Mouse (Mus musculus) monocyte, adult 2 months (primary cell): ENCODE data around the gene Tinf2.

Source experiments
- DNase-seq, 2 experiments: peaks; one replicate each; pipeline ENCODE4 v3.0.0; 2022; ENCODE audit warnings: low spot score in 2 of 2, low read depth in 1 of 2

Gene Tinf2

DNA sequence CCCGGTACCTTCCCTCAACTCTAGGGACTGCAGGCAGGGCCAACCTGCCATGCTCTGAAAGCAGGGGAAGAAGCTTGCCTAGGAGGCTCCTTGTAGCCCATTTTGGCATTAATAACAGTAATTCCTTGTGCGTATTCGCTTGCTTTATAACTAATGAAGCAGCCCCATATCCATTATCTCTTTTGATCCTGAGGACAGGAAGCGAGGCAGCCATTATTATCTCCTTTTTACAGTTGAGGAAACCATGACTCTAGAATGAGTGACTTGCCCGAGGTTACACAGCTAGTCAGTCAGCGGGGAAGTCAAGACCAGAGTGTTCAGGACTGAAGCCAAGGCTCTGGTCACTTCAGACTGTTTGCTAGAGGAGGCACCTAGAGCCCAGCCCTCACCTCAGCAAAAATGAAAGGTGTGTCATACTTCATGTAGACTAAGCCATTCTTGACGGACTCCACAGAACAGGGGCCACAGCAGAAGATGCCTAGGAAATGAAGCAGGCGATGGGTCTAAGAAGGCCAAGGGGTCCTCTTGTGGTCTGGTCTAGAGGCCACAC, 24.5 kb upstream of the Tinf2 start:
- DNase-seq, result no peak

- no peak for DNase-seq
These were observed 21.1 kb upstream of the Tinf2 start for GRCm38 (mm10) chr14:55702761-55703160.

- no peak for DNase-seq
These were observed 19.5 kb upstream of the Tinf2 start for GRCm38 (mm10) chr14:55701131-55701530.

DNA sequence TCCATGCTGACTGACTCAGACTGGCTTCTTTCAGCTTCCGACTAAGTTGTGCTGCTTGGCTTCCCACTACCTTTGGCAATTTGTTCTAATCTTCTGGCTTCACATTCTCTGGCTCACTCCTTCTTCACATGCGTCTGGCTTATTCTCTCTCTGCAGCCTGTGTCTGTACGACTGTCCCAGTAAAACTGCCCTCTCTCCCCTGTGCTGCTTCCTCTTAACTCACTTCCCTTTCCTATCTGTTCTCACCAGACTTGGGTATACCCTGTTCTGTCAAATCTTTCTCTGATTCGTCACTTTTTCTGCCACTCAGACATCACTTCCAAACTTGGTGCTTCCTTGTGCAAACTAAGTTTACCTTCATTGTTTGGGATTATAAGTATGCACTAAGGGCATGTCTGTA, 15.6 kb upstream of the Tinf2 start:
- peak in 1 of 2 experiments; percentile 20 for DNase-seq

DNA sequence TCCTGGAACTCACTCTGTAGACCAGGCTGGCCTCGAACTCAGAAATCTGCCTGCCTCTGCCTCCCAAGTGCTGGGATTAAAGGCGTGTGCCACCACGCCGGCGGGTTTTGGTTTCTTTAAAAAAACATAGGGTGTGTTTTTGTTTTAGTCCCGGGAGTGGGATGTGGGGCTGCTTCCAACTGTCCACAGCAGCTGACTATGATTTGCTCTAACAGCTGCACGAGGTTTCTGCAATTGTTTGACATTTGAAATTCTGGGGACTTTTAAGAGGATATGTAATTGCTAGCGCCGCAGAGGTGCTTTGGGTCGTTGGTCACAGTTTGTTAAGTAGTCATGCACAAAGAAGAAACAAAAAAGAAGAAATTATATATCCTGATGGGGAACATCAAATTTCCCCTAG, 7.8 kb upstream of the Tinf2 start:
- DNase-seq, result no peak

GRCm38 (mm10) chr14:55682118-55682493, 486 bp upstream of the Tinf2 start:
- no peak for DNase-seq

- no peak for DNase-seq
These were observed 4.0 kb downstream of the Tinf2 start for GRCm38 (mm10) chr14:55677615-55678014.

- DNase-seq, result no peak
These were observed 8.9 kb downstream of the Tinf2 start for GRCm38 (mm10) chr14:55672741-55673060.

DNA sequence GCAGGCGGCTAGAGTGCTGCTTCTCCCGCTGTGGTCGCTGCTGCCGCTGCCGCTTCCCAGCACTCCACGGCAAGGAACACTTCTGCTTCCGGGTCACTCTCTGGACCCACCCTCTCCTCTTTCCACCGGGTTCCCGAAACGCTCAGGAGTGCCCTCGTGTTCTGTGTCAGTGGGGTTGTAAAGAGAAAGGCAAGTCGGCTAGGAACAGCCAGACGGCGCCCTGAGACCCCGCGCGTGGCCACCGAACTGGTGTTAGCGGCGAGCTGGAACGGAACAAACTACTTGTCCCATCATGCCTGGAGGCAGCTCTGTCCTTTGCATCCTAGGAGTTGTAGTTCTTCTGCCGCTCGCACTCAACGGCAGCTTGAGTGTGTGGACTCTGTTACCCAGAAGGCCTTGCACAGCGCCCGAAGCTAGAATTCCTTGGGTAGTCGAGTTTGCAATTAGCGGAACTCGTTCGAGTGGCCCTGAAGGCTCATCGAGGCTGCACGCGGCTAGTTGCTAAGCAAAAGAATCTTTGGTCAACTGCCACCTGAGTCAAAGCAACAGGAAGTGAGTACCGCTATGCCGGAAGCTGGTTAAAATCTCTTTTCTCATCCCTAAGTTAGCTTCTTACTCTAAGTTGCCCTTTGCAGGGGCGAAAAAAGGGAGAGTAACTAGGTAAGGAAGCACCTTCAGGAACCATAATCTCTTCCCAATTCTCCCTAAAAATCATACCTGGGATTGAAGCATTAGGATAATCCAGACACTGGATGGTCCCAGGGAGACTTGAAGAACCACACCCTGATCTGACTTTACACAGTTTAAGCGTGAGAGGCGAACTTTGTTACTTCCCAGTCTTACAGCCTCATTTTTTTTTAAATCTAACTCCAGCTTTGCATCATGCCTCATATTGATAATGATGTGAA, 9.5 kb downstream of the Tinf2 start, which contains the start of the genes Gmpr2 and Nedd8:
Gene Gmpr2 (plus strand): TSS at position 109 of the 908 bp plus-strand sequence.
Gene Nedd8 (minus strand): TSS at position 292 of the 908 bp plus-strand sequence.
- peak; percentile 79 to 85 for DNase-seq

DNA sequence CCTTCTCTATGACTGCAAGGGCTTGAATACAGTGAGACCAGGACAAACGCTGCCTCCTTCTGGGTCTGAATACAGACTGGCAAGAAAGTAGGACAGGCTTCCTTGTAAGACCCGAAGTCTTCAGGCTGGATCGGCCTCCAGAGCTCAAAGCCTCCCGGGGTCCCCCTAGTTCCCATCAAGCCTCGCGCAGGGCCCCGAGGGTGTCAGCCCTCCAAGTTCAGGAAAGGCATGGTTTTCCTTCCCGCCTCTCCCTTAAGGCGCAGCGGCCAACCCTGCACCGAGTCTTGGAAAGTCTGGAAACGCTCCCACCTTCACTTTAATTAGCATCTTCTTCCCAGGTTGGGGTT, 10.2 kb downstream of the Tinf2 start:
- no peak for DNase-seq

GRCm38 (mm10) chr14:55660636-55661035, 21.0 kb downstream of the Tinf2 start:
- no peak for DNase-seq

DNA sequence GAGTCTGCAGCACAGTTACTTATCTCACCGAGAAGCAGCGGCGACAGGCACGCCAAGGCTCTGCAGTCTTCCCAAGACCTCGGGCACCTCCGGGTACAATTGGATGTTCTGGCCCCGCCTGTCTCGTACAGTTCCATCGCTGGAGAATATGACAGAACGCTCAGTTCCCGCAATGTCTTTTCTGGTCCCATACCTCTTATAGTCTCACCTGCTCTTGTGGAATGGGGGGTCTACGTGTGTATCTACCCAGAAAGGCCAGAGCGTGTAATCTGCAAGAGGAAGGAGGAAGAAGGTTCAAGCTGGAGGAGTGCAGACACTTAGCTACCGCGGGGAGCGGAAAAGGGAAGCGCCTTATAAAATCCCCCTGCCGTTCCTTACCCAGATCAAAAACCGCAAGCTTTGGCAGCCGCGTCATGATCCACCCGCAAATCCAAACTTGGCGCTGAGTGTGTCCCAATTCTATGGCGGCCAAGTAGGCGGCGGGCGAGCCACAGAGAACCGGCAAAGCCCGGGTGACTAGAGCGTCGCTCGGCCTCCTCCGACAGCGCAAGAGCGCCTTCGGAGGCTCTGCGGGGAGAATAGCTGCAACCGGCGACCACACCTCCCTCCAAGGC, 21.6 kb downstream of the Tinf2 start, which contains the start of gene Mdp1:
Gene Mdp1 (minus strand): TSS at position 549 of the 614 bp plus-strand sequence.
- DNase-seq, result peak; percentile 47 to 69

DNA sequence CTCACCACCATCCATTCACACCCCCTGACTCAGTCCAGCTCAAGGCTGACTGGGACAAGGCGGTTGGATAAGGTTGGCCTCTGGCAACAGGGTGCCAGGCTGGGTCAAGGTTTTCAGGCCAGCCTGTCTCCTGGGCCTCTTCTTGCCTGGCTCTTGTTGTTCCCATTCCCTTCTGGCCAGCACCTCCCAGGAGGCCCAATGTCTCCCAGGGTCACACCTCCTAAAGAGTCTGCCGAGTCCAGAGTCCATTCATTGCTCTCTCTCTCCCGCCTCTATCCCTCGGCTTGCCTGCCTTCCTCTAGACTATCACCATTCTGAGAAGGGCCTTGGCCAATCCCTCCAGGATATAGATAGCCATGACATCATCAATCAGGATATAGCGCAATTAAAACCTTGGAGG, 23.6 kb downstream of the Tinf2 start:
- no peak for DNase-seq

DNA sequence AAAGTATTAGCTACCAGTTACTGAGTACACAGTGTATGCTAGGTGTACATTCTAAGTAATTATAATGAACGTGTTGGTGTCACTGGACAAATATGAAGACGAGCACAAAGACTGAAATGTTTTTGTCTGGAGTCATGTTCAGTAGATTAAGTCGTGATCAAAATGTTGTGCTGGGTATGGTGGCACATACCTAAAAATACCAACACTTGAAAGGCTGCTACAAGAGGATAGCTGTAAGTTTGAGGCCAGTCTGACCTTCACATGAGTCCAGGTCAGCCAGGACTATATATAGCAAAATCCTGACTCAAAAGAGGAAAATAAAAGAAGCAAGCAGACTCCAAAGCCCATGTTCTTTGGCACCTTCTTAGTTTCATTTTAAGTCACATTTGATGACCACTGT, 24.7 kb downstream of the Tinf2 start:
- DNase-seq, result no peak

DNA sequence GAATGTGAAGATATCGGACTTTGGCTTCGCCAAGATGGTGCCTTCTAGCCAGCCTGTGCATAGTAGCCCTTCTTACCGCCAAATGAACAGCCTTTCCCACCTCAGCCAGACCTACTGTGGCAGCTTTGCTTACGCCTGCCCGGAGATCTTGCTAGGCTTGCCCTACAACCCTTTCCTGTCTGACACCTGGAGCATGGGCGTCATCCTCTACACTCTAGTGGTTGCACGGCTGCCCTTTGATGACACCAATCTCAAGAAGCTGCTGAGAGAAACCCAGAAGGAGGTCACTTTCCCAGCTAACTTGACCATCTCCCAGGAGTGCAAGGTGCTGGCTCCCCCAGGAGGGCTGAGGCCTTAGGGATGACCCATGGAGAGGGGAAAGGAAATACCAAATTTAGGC, 30.1 kb downstream of the Tinf2 start:
- no peak for DNase-seq

- DNase-seq, result no peak
These were observed 31.7 kb downstream of the Tinf2 start, which contains the start of gene Tssk4 for GRCm38 (mm10) chr14:55649884-55650283. Gene Tssk4 (plus strand): TSS chr14:55650184.

DNA sequence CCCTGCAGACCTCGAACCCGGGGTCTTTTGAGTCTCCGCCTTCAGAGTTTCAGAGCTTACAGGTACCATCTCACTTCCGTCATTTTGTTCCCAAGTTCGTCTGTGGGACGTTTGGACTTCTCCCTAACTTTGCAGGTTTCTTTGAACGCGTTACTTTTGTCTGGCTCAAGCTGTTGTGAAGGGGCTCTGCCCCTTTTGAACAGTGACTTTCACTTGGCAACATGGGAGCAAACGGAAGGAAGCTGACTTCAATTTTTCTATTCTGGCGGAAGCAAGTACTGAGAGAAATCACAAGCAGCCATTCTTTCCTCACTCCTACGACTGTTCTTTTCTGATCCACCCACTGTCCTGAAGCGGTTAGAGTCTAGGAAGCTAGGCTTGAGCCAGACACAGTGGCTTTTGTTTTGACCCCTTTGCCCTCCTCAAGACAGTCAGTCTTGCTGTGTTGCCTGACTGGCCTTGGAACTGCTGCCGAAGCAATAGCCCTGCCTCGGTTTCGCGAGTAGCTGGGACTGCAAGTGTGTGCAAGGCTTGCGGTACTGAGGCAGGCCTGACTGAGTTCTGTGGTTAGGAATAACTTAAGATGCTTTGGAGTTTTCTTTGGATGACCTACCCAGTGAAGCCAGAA, 37.2 kb downstream of the Tinf2 start:
- DNase-seq, result no peak

GRCm38 (mm10) chr14:55643060-55643907, 38.3 kb downstream of the Tinf2 start, which contains the start of gene Tm9sf1:
Gene Tm9sf1 (minus strand): TSS chr14:55643806.
- peak; percentile 67 to 85 for DNase-seq

- DNase-seq, result no peak
These were observed 39.0 kb downstream of the Tinf2 start for GRCm38 (mm10) chr14:55642679-55643059.

GRCm38 (mm10) chr14:55641291-55641690, 40.3 kb downstream of the Tinf2 start:
- no peak for DNase-seq

DNA sequence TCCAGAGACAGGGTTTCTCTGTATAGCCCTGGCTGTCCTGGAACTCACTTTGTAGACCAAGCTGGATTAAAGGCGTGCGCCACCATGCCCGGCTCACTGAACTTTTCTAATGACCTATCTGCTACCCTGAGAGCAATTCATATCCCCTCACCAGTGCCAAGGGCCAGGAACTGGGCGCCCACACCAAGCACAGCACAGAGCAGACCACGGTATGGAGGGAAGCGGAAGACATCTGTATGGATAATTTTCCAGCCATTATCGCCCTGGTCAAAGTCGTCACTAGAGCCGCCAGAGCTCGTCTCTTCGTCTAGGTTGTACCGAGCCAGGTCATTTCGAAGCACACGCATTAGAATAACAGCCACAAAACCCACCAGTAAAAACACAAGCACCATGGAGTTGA, 40.8 kb downstream of the Tinf2 start:
- no peak for DNase-seq
